Mouse (Mus musculus) liver, postnatal 0 days (tissue): Measurements from ENCODE around the gene Bmpr2. TPM values are rescaled to one million over a fixed set of nuclear protein-coding genes. Genes with fewer than 3 reads are reported as not detected.

Experiments used
- ATAC-seq: fragments of 200-750 bp; cut with Nextera tagmentation; 2 replicates; pipeline ENCODE4 v1.8.0; 2017; ENCODE audit warnings: mild to moderate bottlenecking, moderate library complexity
- DNase-seq: peaks from one replicate; pipeline ENCODE4 v3.0.0-alpha.2; 2016
- H3K27ac ChIP-seq: fragments of 300-500 bp; sonication (generic); 2 replicates; pipeline ENCODE4 v1.5.1; 2014; ENCODE audit warnings: antibody characterized with exemption, moderate library complexity, mild to moderate bottlenecking, low read depth
- H3K27me3 ChIP-seq: fragments of 300-500 bp; sonication (generic); 2 replicates; pipeline ENCODE4 v1.6.1; 2014; ENCODE audit warnings: low read length, control low read depth, mixed read lengths; ENCODE audit not compliant: insufficient read depth
- H3K36me3 ChIP-seq: fragments of 300-500 bp; sonication (generic); replicated peaks from 2 replicates; pipeline ENCODE4 v1.6.1; 2014; ENCODE audit warnings: mild to moderate bottlenecking, control low read depth, low read length, moderate library complexity, mixed read lengths; ENCODE audit not compliant: insufficient read depth
- H3K4me1 ChIP-seq: fragments of 300-500 bp; sonication (generic); 2 replicates; pipeline ENCODE4 v1.6.1; 2014; ENCODE audit warnings: antibody characterized with exemption, mild to moderate bottlenecking, control low read depth; ENCODE audit not compliant: insufficient read depth
- H3K4me2 ChIP-seq: fragments of 300-500 bp; sonication (generic); 2 replicates; pipeline ENCODE4 v1.6.1; 2014; ENCODE audit warnings: low read depth, mild to moderate bottlenecking, low read length, moderate library complexity, mixed read lengths
- H3K4me3 ChIP-seq: fragments of 300-500 bp; sonication (generic); 2 replicates; pipeline ENCODE4 v1.5.1; 2014; ENCODE audit warnings: low read depth, low read length
- H3K9ac ChIP-seq: fragments of 300-500 bp; sonication (generic); replicated peaks from 2 replicates; pipeline ENCODE4 v1.6.1; 2014; ENCODE audit warnings: mild to moderate bottlenecking, moderate library complexity
- H3K9me3 ChIP-seq: fragments of 300-500 bp; sonication (generic); 2 replicates; pipeline ENCODE4 v1.6.1; 2016; ENCODE audit warnings: mild to moderate bottlenecking, control low read depth, low read length, mixed read lengths
- CTCF ChIP-seq: sonication (generic); IDR thresholded peaks from 2 replicates; pipeline ENCODE4 v1.5.1; 2016; ENCODE audit warnings: antibody characterized with exemption, low read depth
- EP300 ChIP-seq: IDR thresholded peaks from 2 replicates; pipeline ENCODE4 v1.6.1; 2016; ENCODE audit warnings: antibody characterized with exemption, low read depth, mild to moderate bottlenecking
- WGBS: fragments of 180-500 bp; shearing (Covaris S2); extraction: QIAGEN DNeasy Blood & Tissue Kit; methylation state at CpG from one replicate; pipeline ENCODE4 v1.1.7; 2014; ENCODE audit not compliant: insufficient replicate concordance; 5-methylcytosine and 5-hydroxymethylcytosine counted together
- polyA plus RNA-seq: library from polyadenylated mRNA; unstranded; fragments of >200 nt; fragmentation: Nextera tagmentation; extraction: Ambion mirVana; gene quantifications from 2 replicates; pipeline ENCODE4 v1.2.1, GENCODE M21; 2015

The Bmpr2 gene
- polyA plus RNA-seq, 1 experiment from 2014 or later, result 1.8 TPM

- no peak for ATAC-seq
- H3K27me3 ChIP-seq, result no peaks in the 10 kb centered on the region
- 84% methylated on average over 8 of the region's 8 CpGs for WGBS
- H3K4me2 ChIP-seq, result no peak overlapping the region
- H3K9ac ChIP-seq, result no peak overlapping the region
- H3K36me3 ChIP-seq, result peaks cover 15% of the 10 kb centered on the region; the same call in 1 of the 2 replicates
- TF ChIP-seq EP300, result no peak
- TF ChIP-seq CTCF, result no peak
- H3K4me3 ChIP-seq, result no peak overlapping the region
- no peaks in the 10 kb centered on the region for H3K9me3 ChIP-seq
- H3K27ac ChIP-seq, result no peak overlapping the region
- H3K4me1 ChIP-seq, result no peaks in the 10 kb centered on the region
- DNase-seq, result no peak
Observed at GRCm38 (mm10) chr1:59848327-59848726, 85.1 kb downstream of the Bmpr2 start.

- 84% methylated on average over 1 of the region's 1 CpGs for WGBS
- TF ChIP-seq CTCF (no peak), EP300 (no peak)
- Histone ChIP-seq H3K9ac (no peak overlapping the region), H3K9me3 (no peaks in the 10 kb centered on the region), H3K4me1 (no peaks in the 10 kb centered on the region), H3K27ac (no peak overlapping the region), H3K4me2 (no peak overlapping the region), H3K27me3 (no peaks in the 10 kb centered on the region), H3K4me3 (no peak overlapping the region), H3K36me3 (peaks cover 18% of the 10 kb centered on the region)
- ATAC-seq, result no peak
- no peak for DNase-seq
Observed at GRCm38 (mm10) chr1:59859046-59859445, 95.8 kb downstream of the Bmpr2 start.

- no peak overlapping the region for H3K4me3 ChIP-seq
- 63% methylated on average over 1 of the region's 1 CpGs for WGBS
- no peaks in the 10 kb centered on the region for H3K9me3 ChIP-seq
- H3K4me1 ChIP-seq, result no peaks in the 10 kb centered on the region
- no peaks in the 10 kb centered on the region for H3K27me3 ChIP-seq
- ATAC-seq, result no peak
- H3K4me2 ChIP-seq, result no peak overlapping the region
- H3K36me3 ChIP-seq, result peaks cover 19% of the 10 kb centered on the region
- DNase-seq, result no peak
- H3K9ac ChIP-seq, result no peak overlapping the region
- H3K27ac ChIP-seq, result no peak overlapping the region
- TF ChIP-seq CTCF, result no peak
- TF ChIP-seq EP300, result no peak
Observed at GRCm38 (mm10) chr1:59862144-59862543, 98.9 kb downstream of the Bmpr2 start.

GRCm38 (mm10) chr1:59868041-59868440 is 104.8 kb downstream of the Bmpr2 start:
- WGBS, result 87% methylated on average over 5 of the region's 5 CpGs
- no peak overlapping the region for H3K9ac ChIP-seq
- TF ChIP-seq EP300, result no peak
- no peak for TF ChIP-seq CTCF
- DNase-seq (no peak), ATAC-seq (no peak)
- H3K27ac ChIP-seq, result no peak overlapping the region
- H3K4me2 ChIP-seq, result no peak overlapping the region
- no peaks in the 10 kb centered on the region for H3K27me3 ChIP-seq
- H3K36me3 ChIP-seq, result peaks cover 9% of the 10 kb centered on the region
- no peaks in the 10 kb centered on the region for H3K4me1 ChIP-seq
- H3K9me3 ChIP-seq, result no peaks in the 10 kb centered on the region
- H3K4me3 ChIP-seq, result no peak overlapping the region

- H3K4me3 ChIP-seq, result no peak overlapping the region
- no peaks in the 10 kb centered on the region for H3K27me3 ChIP-seq
- H3K36me3 ChIP-seq, result no peaks in the 10 kb centered on the region; the same call in none of the 2 replicates
- no peak overlapping the region for H3K9ac ChIP-seq
- H3K9me3 ChIP-seq, result no peaks in the 10 kb centered on the region
- DNase-seq (no peak), ATAC-seq (no peak)
- no peaks in the 10 kb centered on the region for H3K4me1 ChIP-seq
- H3K4me2 ChIP-seq, result no peak overlapping the region
- 76% methylated on average over 3 of the region's 3 CpGs for WGBS
- H3K27ac ChIP-seq, result no peak overlapping the region
- TF ChIP-seq EP300, result no peak
- no peak for TF ChIP-seq CTCF
Observed at GRCm38 (mm10) chr1:59874023-59874422, 110.8 kb downstream of the Bmpr2 start.

GRCm38 (mm10) chr1:59878098-59878497 is 114.9 kb downstream of the Bmpr2 start:
- H3K9me3 ChIP-seq, result no peaks in the 10 kb centered on the region
- no peak overlapping the region for H3K27ac ChIP-seq
- ATAC-seq (no peak), DNase-seq (no peak)
- 74% methylated on average over 7 of the region's 7 CpGs for WGBS
- no peak overlapping the region for H3K9ac ChIP-seq
- H3K4me1 ChIP-seq, result no peaks in the 10 kb centered on the region
- TF ChIP-seq EP300, result no peak
- no peak for TF ChIP-seq CTCF
- H3K4me2 ChIP-seq, result no peak overlapping the region
- H3K27me3 ChIP-seq, result no peaks in the 10 kb centered on the region
- H3K36me3 ChIP-seq, result no peaks in the 10 kb centered on the region; the same call in 1 of the 2 replicates
- H3K4me3 ChIP-seq, result no peak overlapping the region
